Comparison of ENCODE assay signal across 15 mouse cellular contexts in the genomic region with DNA sequence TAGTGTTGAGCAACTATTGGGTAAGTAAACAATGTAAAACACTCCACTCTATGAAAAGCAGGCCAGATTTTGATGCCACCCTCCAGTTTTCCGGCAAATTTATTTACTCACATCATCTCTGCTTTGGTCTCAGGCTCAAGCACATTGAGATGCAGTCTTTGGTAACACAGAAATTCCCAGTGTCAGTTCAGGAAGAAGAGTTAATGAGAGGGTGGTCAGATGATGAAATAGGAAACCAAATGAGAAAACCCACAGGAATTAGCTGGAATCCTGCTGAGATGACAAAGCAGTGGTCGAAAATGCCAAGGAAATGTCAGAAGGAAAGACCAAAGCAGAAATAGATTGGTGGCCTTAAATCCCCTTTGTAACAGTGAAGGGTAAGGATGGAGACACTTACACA.
DNase-seq lines count a peak whose midpoint lies in the region; ATAC-seq and TF ChIP-seq lines count a peak whose summit lies in the region.
"Had no signal": no experiment of that assay in that cellular context is flagged by ENCODE, and none has a peak within 500 bp of the region (broad histone marks: within the 10 kb centered on the region; RNA-seq: fewer than 3 reads in every experiment).

No protein-coding gene starts in this region.

- H3K4me3 ChIP-seq in embryonic fibroblast, embryonic 13.5 days (ENCODE audit: insufficient read depth, low read length), result no peak overlapping the region
- no peak overlapping the region for H3K4me3 ChIP-seq in midbrain, embryonic 13.5 days (replicated peaks)
- H3K4me3 ChIP-seq: heart, adult 2 months; midbrain, embryonic 15.5 days had no signal

- no peaks in the 10 kb centered on the region; the same call in 1 of the 2 replicates for H3K4me1 ChIP-seq in embryonic fibroblast, embryonic 13.5 days (ENCODE audit: control insufficient read depth, insufficient read depth, low read length)
- H3K4me1 ChIP-seq in midbrain, embryonic 13.5 days (replicated peaks), result no peaks in the 10 kb centered on the region; the same call in 1 of the 2 replicates

- no peak for TF ChIP-seq CTCF in embryonic fibroblast, embryonic 13.5 days (IDR thresholded peaks at IDR 0.05; ENCODE audit: borderline replicate concordance, insufficient read depth, low read length)

- H3K36me3 ChIP-seq in midbrain, embryonic 13.5 days, result no peaks in the 10 kb centered on the region
- H3K36me3 ChIP-seq: midbrain, embryonic 15.5 days had no signal

- H3K27ac ChIP-seq in embryonic fibroblast, embryonic 13.5 days (ENCODE audit: insufficient read depth, low read length), result peak overlapping the region; percentile 87
- no peak overlapping the region for H3K27ac ChIP-seq in midbrain, embryonic 13.5 days
- H3K27ac ChIP-seq: heart, adult 2 months; midbrain, embryonic 15.5 days had no signal

- H3K9ac ChIP-seq in midbrain, embryonic 13.5 days (replicated peaks), result no peak overlapping the region
- H3K9ac ChIP-seq: forebrain, postnatal 0 days; midbrain, embryonic 15.5 days had no signal

- TF ChIP-seq POLR2A in embryonic fibroblast, embryonic 13.5 days (IDR thresholded peaks at IDR 0.05; ENCODE audit: low read depth, low read length), result no peak

- ATAC-seq in midbrain, embryonic 13.5 days, result no peak
- ATAC-seq: forebrain, postnatal 0 days; midbrain, embryonic 15.5 days had no signal

- 19% methylated on average over 2 of the region's 2 CpGs for WGBS in midbrain, embryonic 13.5 days

- peak; percentile 13 for DNase-seq in embryo, embryonic 10.5 days (ENCODE audit: low spot score)
- DNase-seq in embryo, embryonic 10 days (ENCODE audit: low spot score), result no peak
- DNase-seq in kidney, postnatal 14 days, result peak; percentile 52
- DNase-seq in kidney, adult 18-20 months, result no peak
- DNase-seq in Muller cell, postnatal 12 days (ENCODE audit: inconsistent ontology term), result peak; percentile 93
- no peak for DNase-seq in thymus, postnatal 4 days
- DNase-seq: adrenal gland, postnatal 25 days; B cell, adult 2 months; cerebellum, postnatal 25 days; forebrain, postnatal 0 days; gastrocnemius, postnatal 10 days; heart, adult 2 months had no signal

- H3K4me2 ChIP-seq in midbrain, embryonic 13.5 days (replicated peaks), result no peak overlapping the region
- H3K4me2 ChIP-seq: midbrain, embryonic 15.5 days had no signal

- no peaks in the 10 kb centered on the region for H3K9me3 ChIP-seq in midbrain, embryonic 13.5 days
- H3K9me3 ChIP-seq: midbrain, embryonic 15.5 days had no signal

- H3K27me3 ChIP-seq in midbrain, embryonic 13.5 days, result no peaks in the 10 kb centered on the region
- H3K27me3 ChIP-seq: midbrain, embryonic 15.5 days had no signal

Comparison
In these comparisons a context has a peak if more than half of its experiments do, and no peak if none do; other contexts are left out.
1. DNase-seq: peak in embryo, embryonic 10.5 days (single experiment), kidney, postnatal 14 days (single experiment) and Muller cell, postnatal 12 days (single experiment); none in embryo, embryonic 10 days (single experiment), kidney, adult 18-20 months (single experiment) and thymus, postnatal 4 days (single experiment).